Comparison of ENCODE assay signal across 8 mouse cellular contexts in genomic region chr10:108435616-108436015, GRCm38 (mm10).
DNase-seq lines count a peak whose midpoint lies in the region; ATAC-seq and TF ChIP-seq lines count a peak whose summit lies in the region.

No protein-coding gene starts in this region.

- no peak for TF ChIP-seq EP300 in heart, adult 2 months (IDR thresholded peaks at IDR 0.05; ENCODE audit: insufficient read depth, low read depth, low read length)
- no peak for TF ChIP-seq EP300 in MEL (IDR thresholded peaks at IDR 0.05; ENCODE audit: low read depth in 1 of 2, low read length in 2 of 2)

- H3K36me3 ChIP-seq in heart, adult 2 months (ENCODE audit: control insufficient read depth, insufficient read depth, low read length) = no peaks in the 10 kb centered on the region
- H3K36me3 ChIP-seq in MEL (ENCODE audit: control insufficient read depth in 1 of 2, insufficient read depth in 2 of 2, low read length in 2 of 2) = peaks cover 0 to 3% of the 10 kb centered on the region in 2 experiments; a peak in 2 of 4 replicates
- H3K36me3 ChIP-seq in intestine, embryonic 15.5 days = no peaks in the 10 kb centered on the region
- no peaks in the 10 kb centered on the region for H3K36me3 ChIP-seq in midbrain, embryonic 13.5 days

- TF ChIP-seq CTCF in heart, adult 2 months (IDR thresholded peaks at IDR 0.05) = peak; percentile 42
- peak; percentile 18 to 63 (median 58); a peak in 4 of 6 replicates for TF ChIP-seq CTCF in MEL (IDR thresholded peaks at IDR 0.05 in 2 of 3, conservative IDR thresholded peaks at IDR 0.05 in 1 of 3; ENCODE audit: control insufficient read depth in 1 of 3, insufficient read depth in 1 of 3, low read depth in 2 of 3, low read length in 3 of 3, poor library complexity in 1 of 3, severe bottlenecking in 1 of 3)

- H3K27me3 ChIP-seq in heart, adult 2 months (ENCODE audit: control insufficient read depth, insufficient read depth, low read length) = no peaks in the 10 kb centered on the region
- H3K27me3 ChIP-seq in MEL (ENCODE audit: control insufficient read depth in 1 of 2, insufficient read depth in 2 of 2, low read length in 2 of 2) = no peaks in the 10 kb centered on the region
- H3K27me3 ChIP-seq in intestine, embryonic 15.5 days (replicated peaks) = no peaks in the 10 kb centered on the region
- H3K27me3 ChIP-seq in midbrain, embryonic 13.5 days = peaks cover 3% of the 10 kb centered on the region; the same call in 1 of the 2 replicates

- ATAC-seq in intestine, embryonic 15.5 days = peak; percentile 71
- peak; percentile 40; the same call in 1 of the 2 replicates for ATAC-seq in midbrain, embryonic 13.5 days

- no peak for TF ChIP-seq POLR2A in heart, adult 2 months (IDR thresholded peaks at IDR 0.05; ENCODE audit: insufficient read depth, low read depth, low read length)
- TF ChIP-seq POLR2A in MEL (IDR thresholded peaks at IDR 0.05; ENCODE audit: control insufficient read depth in 1 of 2, insufficient read depth in 1 of 2, low read depth in 1 of 2, low read length in 2 of 2, poor library complexity in 1 of 2) = no peak

- peak; percentile 77 for TF ChIP-seq RAD21 in MEL (IDR thresholded peaks at IDR 0.05; ENCODE audit: low read depth, low read length)

- intact Hi-C loops in heart, adult 2 months (cut with DNase I) = loop anchor here (10.0 kb wide), 1 partner anchor 631 kb away; no protein-coding TSS in a partner anchor
- intact Hi-C loops in heart, postnatal 14 days (cut with DNase I) = loop anchor here (10.0 kb wide), 1 partner anchor 631 kb away; no protein-coding TSS in a partner anchor

- H3K79me2 ChIP-seq in heart, adult 2 months (replicated peaks; ENCODE audit: control insufficient read depth, insufficient read depth, low read length) = no peaks in the 10 kb centered on the region
- H3K79me2 ChIP-seq in MEL (ENCODE audit: control insufficient read depth, insufficient read depth, low read length, poor library complexity) = no peaks in the 10 kb centered on the region

- WGBS in heart, adult 2 months = 26% methylated on average over 5 of the region's 5 CpGs
- WGBS in intestine, embryonic 15.5 days = 14% methylated on average over 5 of the region's 5 CpGs
- WGBS in midbrain, embryonic 13.5 days = 41% methylated on average over 5 of the region's 5 CpGs

- H3K9me3 ChIP-seq in MEL (replicated peaks; ENCODE audit: insufficient read depth, low read length) = no peaks in the 10 kb centered on the region
- H3K9me3 ChIP-seq in intestine, embryonic 15.5 days = no peaks in the 10 kb centered on the region
- H3K9me3 ChIP-seq in midbrain, embryonic 13.5 days = no peaks in the 10 kb centered on the region

- H3K27ac ChIP-seq in heart, adult 2 months = no peak overlapping the region
- no peak overlapping the region for H3K27ac ChIP-seq in MEL (ENCODE audit: control insufficient read depth, low read depth, low read length)
- H3K27ac ChIP-seq in intestine, embryonic 15.5 days = no peak overlapping the region
- H3K27ac ChIP-seq in midbrain, embryonic 13.5 days = no peak overlapping the region

- H3K9ac ChIP-seq in heart, adult 2 months (ENCODE audit: low read depth, low read length) = no peak overlapping the region
- H3K9ac ChIP-seq in MEL (ENCODE audit: control insufficient read depth, low read depth, low read length, poor library complexity, severe bottlenecking) = no peak overlapping the region
- no peak overlapping the region for H3K9ac ChIP-seq in intestine, embryonic 15.5 days
- no peak overlapping the region for H3K9ac ChIP-seq in midbrain, embryonic 13.5 days (replicated peaks)

- DNase-seq in heart, adult 2 months = no peak
- DNase-seq in heart, postnatal 14 days = no peak
- DNase-seq in MEL (ENCODE audit: low read depth, low spot score) = peak; percentile 65
- DNase-seq in layer of hippocampus, adult 9-10 months (ENCODE audit: low spot score) = no peak
- DNase-seq in urinary bladder, postnatal 4 days (ENCODE audit: low spot score in 2 of 2) = no peak
- DNase-seq in thymus, postnatal 36 days = no peak

- H3K4me2 ChIP-seq in intestine, embryonic 15.5 days (replicated peaks) = no peak overlapping the region
- no peak overlapping the region for H3K4me2 ChIP-seq in midbrain, embryonic 13.5 days (replicated peaks)

- H3K4me3 ChIP-seq in heart, adult 2 months = no peak overlapping the region
- peak overlapping the region in 1 of 2 experiments; percentile 34; a peak in 1 of 4 replicates for H3K4me3 ChIP-seq in MEL (ENCODE audit: control insufficient read depth in 1 of 2, insufficient read depth in 1 of 2, low read depth in 2 of 2, low read length in 2 of 2)
- no peak overlapping the region for H3K4me3 ChIP-seq in intestine, embryonic 15.5 days (replicated peaks)
- no peak overlapping the region for H3K4me3 ChIP-seq in midbrain, embryonic 13.5 days (replicated peaks)

- H3K4me1 ChIP-seq in heart, adult 2 months (ENCODE audit: control insufficient read depth, insufficient read depth, low read length) = no peaks in the 10 kb centered on the region
- peaks cover 4 to 9% of the 10 kb centered on the region in 2 experiments; a peak in 2 of 4 replicates for H3K4me1 ChIP-seq in MEL (ENCODE audit: control insufficient read depth in 1 of 2, insufficient read depth in 2 of 2, low read length in 2 of 2)
- peaks cover 10% of the 10 kb centered on the region for H3K4me1 ChIP-seq in intestine, embryonic 15.5 days (replicated peaks)
- H3K4me1 ChIP-seq in midbrain, embryonic 13.5 days (replicated peaks) = peaks cover 13% of the 10 kb centered on the region

TF ChIP-seq in MEL, 35 proteins besides CTCF, POLR2A, EP300 and RAD21:
- TF ChIP-seq MEF2A (IDR thresholded peaks at IDR 0.05; ENCODE audit: extremely low read depth, insufficient replicate concordance, low read depth, low read length, poor library complexity, severe bottlenecking) (no peak), TCF12 (IDR thresholded peaks at IDR 0.05; ENCODE audit: low read depth, low read length) (no peak), GATA1 (IDR thresholded peaks at IDR 0.05; ENCODE audit: low read depth, low read length) (no peak), SMC3 (IDR thresholded peaks at IDR 0.05; ENCODE audit: low read depth, low read length) (peak; percentile 75), NELFE (IDR thresholded peaks at IDR 0.05; ENCODE audit: low read depth, low read length) (no peak), TAL1 (IDR thresholded peaks at IDR 0.05; ENCODE audit: low read length) (no peak), MAFK (IDR thresholded peaks at IDR 0.05; ENCODE audit: borderline replicate concordance, low read depth, low read length) (no peak), HCFC1 (IDR thresholded peaks at IDR 0.05; ENCODE audit: low read depth, low read length) (no peak), USF1 (IDR thresholded peaks at IDR 0.05; ENCODE audit: low read depth, low read length) (no peak), KAT2A (conservative IDR thresholded peaks at IDR 0.05; ENCODE audit: low read depth, low read length) (no peak), GABPA (IDR thresholded peaks at IDR 0.05; ENCODE audit: low read depth, low read length) (no peak), ZC3H11A (IDR thresholded peaks at IDR 0.05; ENCODE audit: low read depth, low read length) (peak; percentile 79), RCOR1 (IDR thresholded peaks at IDR 0.05; ENCODE audit: low read depth, low read length) (no peak)
